Mouse (Mus musculus) C2C12 (cell line): ENCODE measurements at regions not wholly inside any gene's neighbourhood (a gene's known extent, or its start where the extent isn't known, plus 50 kb on each side); places are given as distances from the start of the nearest gene placed in this dataset.

Experiments used
- CTCF ChIP-seq: IDR thresholded peaks from one replicate; pipeline ENCODE4 v1.5.1; 2011; ENCODE audit not compliant: control insufficient read depth, insufficient read depth, insufficient read length
- FOSL1 ChIP-seq: IDR thresholded peaks from one replicate; pipeline ENCODE4 v1.8.0; 2011; ENCODE audit warnings: mild to moderate bottlenecking, low read length; ENCODE audit not compliant: poor library complexity, insufficient read depth, severe bottlenecking
- MAX ChIP-seq: IDR thresholded peaks from one replicate; pipeline ENCODE4 v1.6.1; 2011; ENCODE audit warnings: mild to moderate bottlenecking, control low read depth
- MYOD1 ChIP-seq: IDR thresholded peaks from one replicate; pipeline ENCODE4 v1.6.1; 2011; ENCODE audit warnings: low read depth; ENCODE audit not compliant: control insufficient read depth, insufficient read length
- MYOG ChIP-seq: IDR thresholded peaks from one replicate; pipeline ENCODE4 v1.6.1; 2011; ENCODE audit not compliant: control insufficient read depth, insufficient read length; ENCODE audit errors: extremely low read depth
- USF1 ChIP-seq: IDR thresholded peaks from one replicate; pipeline ENCODE4 v1.6.1; 2011; ENCODE audit warnings: low read depth, mild to moderate bottlenecking, control low read depth, moderate library complexity

DNA sequence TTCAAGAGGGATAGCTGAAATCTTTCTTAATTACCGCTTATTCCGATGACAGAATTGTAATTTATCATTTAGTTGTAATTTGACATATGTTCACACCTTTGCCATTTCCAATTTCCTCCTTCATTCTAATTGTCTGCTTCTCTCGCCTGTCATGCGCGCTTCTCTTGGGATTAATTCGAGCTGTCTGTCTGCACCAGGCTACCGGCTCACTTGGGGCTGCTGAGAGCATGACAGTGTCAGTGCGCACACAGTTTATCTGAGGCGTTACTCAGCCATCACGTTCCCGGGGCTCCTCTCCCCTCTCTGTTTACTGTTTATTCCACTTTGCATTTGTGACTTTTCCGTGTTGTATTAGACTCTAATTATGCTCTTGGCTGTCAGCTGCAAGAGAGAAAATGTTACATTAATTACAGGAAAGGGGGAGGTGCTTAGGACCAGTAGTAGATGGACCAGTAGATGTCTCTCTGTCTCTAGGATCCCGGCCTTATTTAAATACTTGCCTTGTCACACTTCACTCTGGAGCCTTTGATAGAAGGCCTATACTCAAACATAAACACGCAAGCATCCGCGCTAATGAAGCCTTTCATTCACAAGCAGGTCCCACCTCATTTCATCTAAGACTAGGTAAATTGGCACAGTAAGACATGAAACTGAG lies 95.3 kb downstream of the Cxxc4 start:
- TF ChIP-seq MYOD1 (no peak), CTCF (no peak), FOSL1 (no peak), MYOG (no peak), USF1 (no peak), MAX (no peak)
